Comparison of ENCODE assay signal across 8 mouse cellular contexts in genomic region chr19:26718221-26718620, GRCm38 (mm10).
DNase-seq lines count a peak whose midpoint lies in the region; TF ChIP-seq lines count a peak whose summit lies in the region.

No protein-coding gene starts in this region.

- WGBS in thymus, adult 2 months = 67% methylated on average over 6 of the region's 6 CpGs
- 11% methylated on average over 6 of the region's 6 CpGs for WGBS in lung, adult 2 months

- no peak overlapping the region for H3K4me3 ChIP-seq in thymus, adult 2 months (ENCODE audit: control insufficient read depth, insufficient read depth, low read length)
- H3K4me3 ChIP-seq in lung, adult 2 months (replicated peaks; ENCODE audit: extremely low read depth, low read depth, low read length) = no peak overlapping the region

- H3K27ac ChIP-seq in thymus, adult 2 months (ENCODE audit: control insufficient read depth, insufficient read depth, low read length) = no peak overlapping the region

- peaks cover 21% of the 10 kb centered on the region for H3K36me3 ChIP-seq in thymus, adult 2 months (ENCODE audit: control insufficient read depth, insufficient read depth, low read length)

- TF ChIP-seq POLR2A in thymus, adult 2 months (IDR thresholded peaks at IDR 0.05; ENCODE audit: control insufficient read depth, extremely low read depth, insufficient read depth, low read length, poor library complexity) = no peak
- no peak for TF ChIP-seq POLR2A in lung, adult 2 months (IDR thresholded peaks at IDR 0.05; ENCODE audit: borderline replicate concordance, extremely low read depth, low read depth, low read length)

- no peak for TF ChIP-seq CTCF in thymus, adult 2 months (IDR thresholded peaks at IDR 0.05; ENCODE audit: borderline replicate concordance, control insufficient read depth, extremely low read depth, insufficient read depth, low read length, poor library complexity)
- TF ChIP-seq CTCF in lung, adult 2 months (IDR thresholded peaks at IDR 0.05; ENCODE audit: insufficient read depth, low read length) = peak; percentile 32; the same call in 1 of the 2 replicates

- no peaks in the 10 kb centered on the region for H3K27me3 ChIP-seq in thymus, adult 2 months (ENCODE audit: control insufficient read depth, insufficient read depth, low read length)

- peak; percentile 64 for DNase-seq in embryo, embryonic 10 days (ENCODE audit: low spot score)
- no peak for DNase-seq in embryo, embryonic 9.5 days (ENCODE audit: extremely low spot score)
- peak; percentile 26 for DNase-seq in thymus, adult 2 months
- no peak for DNase-seq in thymus, postnatal 36 days
- DNase-seq in embryo, embryonic 11 days = peak; percentile 64
- DNase-seq in induced T-regulatory cell, adult 2 months (ENCODE audit: low read depth) = peak; percentile 52
- peak; percentile 69 for DNase-seq in lung, adult 2 months
- peak; percentile 76 for DNase-seq in testis, postnatal 10 days (ENCODE audit: low spot score)

- H3K4me1 ChIP-seq in thymus, adult 2 months (replicated peaks; ENCODE audit: control insufficient read depth, insufficient read depth, low read length) = no peaks in the 10 kb centered on the region
- H3K4me1 ChIP-seq in lung, adult 2 months (ENCODE audit: control insufficient read depth, insufficient read depth, low read length) = no peaks in the 10 kb centered on the region

Comparison
In these comparisons a context has a peak if more than half of its experiments do, and no peak if none do; other contexts are left out.
1. DNase-seq: peak in embryo, embryonic 10 days (single experiment), thymus, adult 2 months (single experiment), embryo, embryonic 11 days (single experiment), induced T-regulatory cell, adult 2 months (single experiment), lung, adult 2 months (single experiment) and testis, postnatal 10 days (single experiment); none in embryo, embryonic 9.5 days (single experiment) and thymus, postnatal 36 days (0 of 2).